Mouse (Mus musculus): ENCODE results near the gene Ern2. TPM values are rescaled to one million over a fixed set of nuclear protein-coding genes. Genes with fewer than 3 reads are reported as not detected.

Ern2 gene
- total and polyA plus RNA-seq, 3 experiments = not detected

DNA sequence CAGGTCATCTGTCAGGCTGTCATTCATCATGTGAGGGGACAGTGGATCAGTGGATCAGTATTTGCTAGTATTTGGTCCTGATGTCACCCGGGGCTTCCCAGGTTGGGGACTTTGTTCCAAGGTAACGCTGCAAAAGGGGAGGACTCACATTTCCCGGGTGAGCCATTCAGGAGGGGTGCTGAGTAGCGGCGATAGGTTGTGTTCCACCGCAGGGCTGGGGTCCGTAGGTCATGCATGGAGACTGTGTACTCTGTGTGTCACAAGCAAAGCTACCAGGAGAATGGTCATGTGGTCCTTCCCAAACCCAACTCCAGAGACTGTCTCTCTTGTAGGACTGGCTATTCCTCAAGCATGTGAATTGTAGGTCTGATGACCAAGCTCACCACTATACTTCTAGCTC is 5.3 kb downstream of the Ern2 start:
- peaks cover 0 to 3% of the 10 kb centered on the region in 2 experiments; a peak in 1 of 4 replicates for H3K4me1 ChIP-seq (ENCODE audit: control insufficient read depth in 1 of 2, insufficient read depth in 2 of 2)
- dilution Hi-C loops (cut with MboI; ENCODE audit: extremely low pct_ligation_motif_present, extremely low pct_unique_long_range_greater_than_20kb, low sequenced_read_pairs) (no loop called here), in situ Hi-C loops (cut with MboI; ENCODE audit: low pct_ligation_motif_present, low pct_unique_long_range_greater_than_20kb, low sequenced_read_pairs) (loop anchor here (25.0 kb wide), 1 partner anchor 732 kb away; no protein-coding TSS in a partner anchor)
- H3K9me3 ChIP-seq (replicated peaks; ENCODE audit: low read length) = no peaks in the 10 kb centered on the region
- peaks cover 16% of the 10 kb centered on the region for H3K27me3 ChIP-seq (replicated peaks)
- no peaks in the 10 kb centered on the region for H3K79me2 ChIP-seq (replicated peaks; ENCODE audit: control insufficient read depth, extremely low read depth, insufficient read depth, poor library complexity, severe bottlenecking)
- H3K9ac ChIP-seq (ENCODE audit: insufficient read depth, low read depth) = no peak overlapping the region
- TF ChIP-seq ELF1 (IDR thresholded peaks at IDR 0.05; ENCODE audit: low read depth, low read length) (no peak), CTCF (conservative IDR thresholded peaks at IDR 0.05 in 1 of 2, IDR thresholded peaks at IDR 0.05 in 1 of 2; ENCODE audit: low read depth in 2 of 2, low read length in 2 of 2) (no peak), TCF12 (IDR thresholded peaks at IDR 0.05; ENCODE audit: low read depth, low read length) (no peak), RAD21 (IDR thresholded peaks at IDR 0.05; ENCODE audit: low read depth, low read length) (no peak), ZKSCAN1 (IDR thresholded peaks at IDR 0.05; ENCODE audit: borderline replicate concordance, low read depth, low read length) (no peak), IRF4 (IDR thresholded peaks at IDR 0.05; ENCODE audit: low read depth, low read length) (no peak), BHLHE40 (IDR thresholded peaks at IDR 0.05; ENCODE audit: low read depth, low read length) (no peak), ZMIZ1 (IDR thresholded peaks at IDR 0.05; ENCODE audit: low read depth, low read length) (no peak), MAX (IDR thresholded peaks at IDR 0.05; ENCODE audit: low read length) (no peak), CHD1 (IDR thresholded peaks at IDR 0.05; ENCODE audit: low read depth, low read length) (no peak), MAZ (IDR thresholded peaks at IDR 0.05; ENCODE audit: low read depth, low read length) (no peak), RCOR1 (conservative IDR thresholded peaks at IDR 0.05; ENCODE audit: low read depth, low read length) (no peak), E2F4 (IDR thresholded peaks at IDR 0.05; ENCODE audit: insufficient replicate concordance, low read depth, low read length) (no peak), UBTF (IDR thresholded peaks at IDR 0.05; ENCODE audit: low read depth, low read length) (no peak), ZNF384 (IDR thresholded peaks at IDR 0.05; ENCODE audit: low read depth, low read length) (no peak), NRF1 (IDR thresholded peaks at IDR 0.05; ENCODE audit: low read depth, low read length) (no peak), MXI1 (IDR thresholded peaks at IDR 0.05; ENCODE audit: low read depth, low read length) (no peak), NELFE (IDR thresholded peaks at IDR 0.05; ENCODE audit: low read depth, low read length) (no peak)
- H3K27ac ChIP-seq (ENCODE audit: insufficient read depth, low read depth) = no peak overlapping the region
- no peak overlapping the region for H3K4me3 ChIP-seq (replicated peaks in 1 of 3; ENCODE audit: low read depth in 2 of 3, low read length in 2 of 3, poor library complexity in 1 of 3)
- no peak for DNase-seq (ENCODE audit: extremely low read depth)
- H3K36me3 ChIP-seq (replicated peaks in 1 of 2; ENCODE audit: control insufficient read depth in 1 of 2, insufficient read depth in 1 of 2, low read length in 1 of 2) = no peaks in the 10 kb centered on the region
- no peak overlapping the region for H3K4me2 ChIP-seq (ENCODE audit: insufficient read depth, low read depth, poor library complexity, severe bottlenecking)

DNA sequence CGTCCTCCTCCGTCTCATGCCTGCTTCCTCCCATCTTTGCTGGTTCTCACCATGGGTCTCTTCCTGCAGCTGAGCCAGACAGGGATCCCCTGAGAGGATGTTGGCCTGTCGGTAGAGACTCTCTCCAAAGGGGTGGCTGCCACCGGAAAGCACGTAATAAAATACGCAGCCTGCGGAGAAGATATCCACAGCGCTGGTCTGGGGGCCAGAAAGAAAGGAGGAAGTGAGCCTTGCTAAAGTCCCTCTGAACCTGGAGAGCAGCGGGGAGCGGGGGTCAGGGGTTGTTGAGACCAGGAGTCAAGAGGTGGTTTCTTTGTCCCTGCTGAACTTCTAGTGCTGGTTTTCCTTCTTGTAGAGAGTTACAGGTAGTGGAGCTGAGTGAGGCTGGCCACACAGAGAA is 14.4 kb downstream of the Ern2 start:
- peaks cover 37 to 45% of the 10 kb centered on the region in 2 experiments for H3K36me3 ChIP-seq (replicated peaks in 1 of 2; ENCODE audit: control insufficient read depth in 1 of 2, insufficient read depth in 1 of 2, low read length in 1 of 2)
- H3K27ac ChIP-seq (ENCODE audit: insufficient read depth, low read depth) = no peak overlapping the region
- TF ChIP-seq HCFC1 (IDR thresholded peaks at IDR 0.05; ENCODE audit: low read depth, low read length) (no peak), SMC3 (IDR thresholded peaks at IDR 0.05; ENCODE audit: low read depth, low read length) (no peak), NELFE (IDR thresholded peaks at IDR 0.05; ENCODE audit: low read depth, low read length) (no peak), CHD2 (IDR thresholded peaks at IDR 0.05; ENCODE audit: low read length) (no peak), MEF2A (IDR thresholded peaks at IDR 0.05; ENCODE audit: borderline replicate concordance, low read depth, low read length) (no peak)
- dilution Hi-C loops (cut with MboI; ENCODE audit: extremely low pct_ligation_motif_present, extremely low pct_unique_long_range_greater_than_20kb, low sequenced_read_pairs) = no loop called here
- no peak overlapping the region for H3K4me2 ChIP-seq (ENCODE audit: insufficient read depth, low read depth, poor library complexity, severe bottlenecking)
- no peaks in the 10 kb centered on the region for H3K9me3 ChIP-seq (replicated peaks; ENCODE audit: low read length)
- H3K4me1 ChIP-seq (ENCODE audit: control insufficient read depth in 1 of 2, insufficient read depth in 2 of 2) = peaks cover 2% of the 10 kb centered on the region in 2 experiments; a peak in 2 of 4 replicates
- peaks cover 5% of the 10 kb centered on the region for H3K27me3 ChIP-seq (replicated peaks)
- in situ Hi-C loops (cut with MboI; ENCODE audit: low pct_ligation_motif_present, low pct_unique_long_range_greater_than_20kb, low sequenced_read_pairs) = no loop called here
- no peak overlapping the region for H3K9ac ChIP-seq (ENCODE audit: insufficient read depth, low read depth)
- H3K4me3 ChIP-seq (replicated peaks in 1 of 3; ENCODE audit: low read depth in 2 of 3, low read length in 2 of 3, poor library complexity in 1 of 3) = no peak overlapping the region
- DNase-seq (ENCODE audit: extremely low read depth) = no peak
- H3K79me2 ChIP-seq (replicated peaks; ENCODE audit: control insufficient read depth, extremely low read depth, insufficient read depth, poor library complexity, severe bottlenecking) = no peaks in the 10 kb centered on the region

Data from CH12.LX (cell line).